Comparison of ENCODE assay signal across 11 mouse cellular contexts in genomic region chr7:44724316-44724715, GRCm38 (mm10). TPM values are rescaled to one million over a fixed set of nuclear protein-coding genes. Genes with fewer than 3 reads are reported as not detected.
A peak's percentile ranks its signal among the peaks of the same experiment; 100 is the strongest.
DNase-seq lines count a peak whose midpoint lies in the region; ATAC-seq and TF ChIP-seq lines count a peak whose summit lies in the region.
"Had no signal": no experiment of that assay in that cellular context is flagged by ENCODE, and none has a peak within 500 bp of the region (broad histone marks: within the 10 kb centered on the region; RNA-seq: fewer than 3 reads in every experiment).

No protein-coding gene starts in this region.

- peak; percentile 53 for TF ChIP-seq CTCF in liver, embryonic 14.5 days (IDR thresholded peaks at IDR 0.05; ENCODE audit: low read depth)
- peak; percentile 54; the same call in 1 of the 2 replicates for TF ChIP-seq CTCF in brain, embryonic 14.5 days (IDR thresholded peaks at IDR 0.05; ENCODE audit: borderline replicate concordance, extremely low read depth, insufficient read depth, insufficient read length)

- TF ChIP-seq EP300 in liver, embryonic 14.5 days (IDR thresholded peaks at IDR 0.05; ENCODE audit: low read depth), result no peak

- H3K27ac ChIP-seq in embryonic facial prominence, embryonic 11.5 days (replicated peaks; ENCODE audit: low read depth, low read length), result no peak overlapping the region
- no peak overlapping the region for H3K27ac ChIP-seq in embryonic facial prominence, embryonic 10.5 days (replicated peaks)
- H3K27ac ChIP-seq in liver, embryonic 14.5 days, result no peak overlapping the region
- no peak overlapping the region for H3K27ac ChIP-seq in liver, embryonic 12.5 days
- H3K27ac ChIP-seq: heart, embryonic 15.5 days had no signal

- intact Hi-C loops in left cerebral cortex, postnatal 36 days (cut with DNase I), result loop anchor here (2.0 to 10.0 kb wide), 3 partner anchors 52 to 230 kb away; partner anchors contain the start of gene Myh14

- 24% methylated on average over 7 of the region's 7 CpGs for WGBS in embryonic facial prominence, embryonic 11.5 days
- WGBS in embryonic facial prominence, embryonic 10.5 days, result 18% methylated on average over 7 of the region's 7 CpGs
- WGBS in liver, embryonic 14.5 days (ENCODE audit: insufficient replicate concordance), result 20% methylated on average over 7 of the region's 7 CpGs
- 18% methylated on average over 7 of the region's 7 CpGs for WGBS in liver, embryonic 12.5 days (ENCODE audit: insufficient replicate concordance)

- no peaks in the 10 kb centered on the region for H3K9me3 ChIP-seq in embryonic facial prominence, embryonic 11.5 days (replicated peaks; ENCODE audit: control insufficient read depth, low read length)
- no peaks in the 10 kb centered on the region for H3K9me3 ChIP-seq in embryonic facial prominence, embryonic 10.5 days
- no peaks in the 10 kb centered on the region for H3K9me3 ChIP-seq in liver, embryonic 14.5 days (ENCODE audit: control insufficient read depth, low read length)
- H3K9me3 ChIP-seq in liver, embryonic 12.5 days (replicated peaks), result no peaks in the 10 kb centered on the region
- H3K9me3 ChIP-seq: heart, embryonic 15.5 days had no signal

- no peaks in the 10 kb centered on the region for H3K36me3 ChIP-seq in embryonic facial prominence, embryonic 11.5 days (replicated peaks; ENCODE audit: control insufficient read depth, insufficient read depth, low read depth, low read length)
- no peaks in the 10 kb centered on the region for H3K36me3 ChIP-seq in embryonic facial prominence, embryonic 10.5 days (replicated peaks)
- no peaks in the 10 kb centered on the region for H3K36me3 ChIP-seq in liver, embryonic 14.5 days (replicated peaks; ENCODE audit: control insufficient read depth, insufficient read depth, low read depth)
- H3K36me3 ChIP-seq in liver, embryonic 12.5 days, result no peaks in the 10 kb centered on the region
- H3K36me3 ChIP-seq: heart, embryonic 15.5 days had no signal

- H3K27me3 ChIP-seq in embryonic facial prominence, embryonic 11.5 days (ENCODE audit: control insufficient read depth, insufficient read depth, low read length), result no peaks in the 10 kb centered on the region
- H3K27me3 ChIP-seq in embryonic facial prominence, embryonic 10.5 days (replicated peaks; ENCODE audit: low read depth, poor library complexity, severe bottlenecking), result no peaks in the 10 kb centered on the region
- no peaks in the 10 kb centered on the region for H3K27me3 ChIP-seq in liver, embryonic 14.5 days (ENCODE audit: control insufficient read depth, insufficient read depth, low read length)
- peaks cover 9% of the 10 kb centered on the region; the same call in 1 of the 2 replicates for H3K27me3 ChIP-seq in liver, embryonic 12.5 days (replicated peaks)

- TF ChIP-seq POLR2A in brain, embryonic 14.5 days (IDR thresholded peaks at IDR 0.05; ENCODE audit: borderline replicate concordance, extremely low read depth, insufficient read depth, insufficient read length, poor library complexity, severe bottlenecking), result no peak

- no peak overlapping the region for H3K4me3 ChIP-seq in embryonic facial prominence, embryonic 11.5 days (ENCODE audit: low read depth, low read length)
- H3K4me3 ChIP-seq in embryonic facial prominence, embryonic 10.5 days, result no peak overlapping the region
- no peak overlapping the region for H3K4me3 ChIP-seq in liver, embryonic 14.5 days (ENCODE audit: insufficient read depth in 1 of 2, low read depth in 2 of 2, low read length in 2 of 2)
- no peak overlapping the region for H3K4me3 ChIP-seq in liver, embryonic 12.5 days
- H3K4me3 ChIP-seq: heart, embryonic 15.5 days had no signal

- H3K4me1 ChIP-seq in embryonic facial prominence, embryonic 11.5 days (ENCODE audit: control insufficient read depth, insufficient read depth, low read length), result no peaks in the 10 kb centered on the region
- H3K4me1 ChIP-seq in embryonic facial prominence, embryonic 10.5 days, result no peaks in the 10 kb centered on the region
- H3K4me1 ChIP-seq in liver, embryonic 14.5 days (replicated peaks; ENCODE audit: control insufficient read depth in 2 of 2, insufficient read depth in 2 of 2, low read length in 1 of 2), result no peaks in the 10 kb centered on the region
- no peaks in the 10 kb centered on the region for H3K4me1 ChIP-seq in liver, embryonic 12.5 days
- H3K4me1 ChIP-seq: heart, embryonic 15.5 days had no signal

- ATAC-seq in embryonic facial prominence, embryonic 11.5 days (replicated peaks; ENCODE audit: insufficient number of reproducible peaks, low FRiP score, low TSS enrichment, low read depth), result no peak
- no peak for ATAC-seq in liver, embryonic 14.5 days (ENCODE audit: insufficient read depth)
- no peak for ATAC-seq in liver, embryonic 12.5 days
- ATAC-seq in activated CD4-positive, CD25-positive, alpha-beta regulatory T cell, adult 4 months, result no peak

- DNase-seq in embryonic facial prominence, embryonic 11.5 days (ENCODE audit: low spot score), result peak; percentile 33
- no peak for DNase-seq in embryonic facial prominence, embryonic 10.5 days (ENCODE audit: low spot score)
- DNase-seq in liver, embryonic 14.5 days (ENCODE audit: low read depth in 3 of 3, low spot score in 3 of 3), result no peak
- DNase-seq in A20 (ENCODE audit: low read depth, low spot score), result peak; percentile 37
- peak; percentile 47 for DNase-seq in brain, embryonic 14.5 days (ENCODE audit: low read depth)
- DNase-seq in left cerebral cortex, postnatal 36 days (ENCODE audit: low spot score in 2 of 2), result no peak

- no peak overlapping the region for H3K9ac ChIP-seq in embryonic facial prominence, embryonic 11.5 days (replicated peaks; ENCODE audit: low read length)
- H3K9ac ChIP-seq in liver, embryonic 14.5 days (replicated peaks), result no peak overlapping the region
- no peak overlapping the region for H3K9ac ChIP-seq in liver, embryonic 12.5 days
- H3K9ac ChIP-seq: heart, embryonic 15.5 days had no signal

- no peak overlapping the region for H3K4me2 ChIP-seq in embryonic facial prominence, embryonic 11.5 days (ENCODE audit: low read depth, low read length)
- H3K4me2 ChIP-seq in liver, embryonic 14.5 days (ENCODE audit: low read depth), result no peak overlapping the region
- H3K4me2 ChIP-seq in liver, embryonic 12.5 days, result no peak overlapping the region
- H3K4me2 ChIP-seq: heart, embryonic 15.5 days had no signal

RNA-seq across cellular contexts. Expression of gene Izumo2, which starts 15.8 kb away (rescaled TPM):
- polyA plus RNA-seq in embryonic facial prominence, embryonic 11.5 days (2014; fragmentation: Nextera tagmentation; extraction: Ambion mirVana), result not detected in 2 replicates
- not detected in 2 replicates for polyA plus RNA-seq in embryonic facial prominence, embryonic 10.5 days (2016; fragmentation: Nextera tagmentation; extraction: Ambion mirVana)
- polyA plus RNA-seq in liver, embryonic 14.5 days (2012; rRNA removed), result not detected in 2 replicates
- polyA plus RNA-seq in liver, embryonic 14.5 days (2014; fragmentation: Nextera tagmentation; extraction: Ambion mirVana), result not detected in 2 replicates
- not detected in 2 replicates for polyA plus RNA-seq in liver, embryonic 12.5 days (2016; fragmentation: Nextera tagmentation; extraction: Ambion mirVana)
- not detected in 2 replicates for polyA plus RNA-seq in brain, embryonic 14.5 days (2012; rRNA removed)
- not detected for polyA plus RNA-seq in activated CD4-positive, CD25-positive, alpha-beta regulatory T cell, adult 4 months (2017; shearing (Covaris generic))
- total RNA-seq in left cerebral cortex, postnatal 36 days (2021), result not detected
- total RNA-seq: layer of hippocampus, postnatal 25 days; monocyte, adult 5-6 weeks had no signal
- polyA plus RNA-seq: heart, embryonic 15.5 days had no signal

RNA-seq across cellular contexts. Expression of gene Vrk3, which starts 23.9 kb away (rescaled TPM):
- 32.3 and 38.0 TPM in 2 replicates for polyA plus RNA-seq in embryonic facial prominence, embryonic 11.5 days (2014; fragmentation: Nextera tagmentation; extraction: Ambion mirVana)
- polyA plus RNA-seq in embryonic facial prominence, embryonic 10.5 days (2016; fragmentation: Nextera tagmentation; extraction: Ambion mirVana), result 37.5 and 39.3 TPM in 2 replicates
- polyA plus RNA-seq in liver, embryonic 14.5 days (2012; rRNA removed), result 22.2 and 23.7 TPM in 2 replicates
- 20.4 and 22.2 TPM in 2 replicates for polyA plus RNA-seq in liver, embryonic 14.5 days (2014; fragmentation: Nextera tagmentation; extraction: Ambion mirVana)
- 31.0 and 31.7 TPM in 2 replicates for polyA plus RNA-seq in liver, embryonic 12.5 days (2016; fragmentation: Nextera tagmentation; extraction: Ambion mirVana)
- polyA plus RNA-seq in brain, embryonic 14.5 days (2012; rRNA removed), result 31.1 and 45.0 TPM in 2 replicates
- 10 to 100 TPM; 60.2 to 68.7 TPM for polyA plus RNA-seq in activated CD4-positive, CD25-positive, alpha-beta regulatory T cell, adult 4 months (2017; shearing (Covaris generic))
- total RNA-seq in left cerebral cortex, postnatal 36 days (2021), result 10 to 100 TPM; 28.1 to 29.4 TPM

RNA-seq across cellular contexts. Expression of gene Zfp473, which starts 26.5 kb away (rescaled TPM):
- 3.3 and 3.6 TPM in 2 replicates for polyA plus RNA-seq in embryonic facial prominence, embryonic 11.5 days (2014; fragmentation: Nextera tagmentation; extraction: Ambion mirVana)
- 3.6 and 4.2 TPM in 2 replicates for polyA plus RNA-seq in embryonic facial prominence, embryonic 10.5 days (2016; fragmentation: Nextera tagmentation; extraction: Ambion mirVana)
- 0.79 and 0.96 TPM in 2 replicates for polyA plus RNA-seq in liver, embryonic 14.5 days (2012; rRNA removed)
- polyA plus RNA-seq in liver, embryonic 14.5 days (2014; fragmentation: Nextera tagmentation; extraction: Ambion mirVana), result 0.81 and 1.1 TPM in 2 replicates
- polyA plus RNA-seq in liver, embryonic 12.5 days (2016; fragmentation: Nextera tagmentation; extraction: Ambion mirVana), result 1.7 and 1.9 TPM in 2 replicates
- polyA plus RNA-seq in brain, embryonic 14.5 days (2012; rRNA removed), result 1.0 and 1.1 TPM in 2 replicates
- under 1 TPM; 0.33 to 0.60 TPM for polyA plus RNA-seq in activated CD4-positive, CD25-positive, alpha-beta regulatory T cell, adult 4 months (2017; shearing (Covaris generic))
- total RNA-seq in left cerebral cortex, postnatal 36 days (2021), result under 1 TPM; 0.32 to 0.36 TPM

RNA-seq across cellular contexts. Expression of gene Myh14, which starts 53.7 kb away (rescaled TPM):
- polyA plus RNA-seq in embryonic facial prominence, embryonic 11.5 days (2014; fragmentation: Nextera tagmentation; extraction: Ambion mirVana), result 2.1 and 4.5 TPM in 2 replicates
- 2.7 and 4.3 TPM in 2 replicates for polyA plus RNA-seq in embryonic facial prominence, embryonic 10.5 days (2016; fragmentation: Nextera tagmentation; extraction: Ambion mirVana)
- polyA plus RNA-seq in liver, embryonic 14.5 days (2012; rRNA removed), result 0.15 and 0.75 TPM in 2 replicates
- polyA plus RNA-seq in liver, embryonic 14.5 days (2014; fragmentation: Nextera tagmentation; extraction: Ambion mirVana), result 0.09 and 0.23 TPM in 2 replicates
- 0.13 and 0.35 TPM in 2 replicates for polyA plus RNA-seq in liver, embryonic 12.5 days (2016; fragmentation: Nextera tagmentation; extraction: Ambion mirVana)
- 0.72 and 1.8 TPM in 2 replicates for polyA plus RNA-seq in brain, embryonic 14.5 days (2012; rRNA removed)
- under 1 TPM in 1 of 2 experiments, not detected in 1; 0.38 TPM for polyA plus RNA-seq in activated CD4-positive, CD25-positive, alpha-beta regulatory T cell, adult 4 months (2017; shearing (Covaris generic))
- total RNA-seq in left cerebral cortex, postnatal 36 days (2021), result 10 to 100 TPM; 17.7 to 20.6 TPM
- total RNA-seq: monocyte, adult 5-6 weeks had no signal

Comparison
In these comparisons a context has a peak if more than half of its experiments do, and no peak if none do; other contexts are left out.
1. DNase-seq: peak in embryonic facial prominence, embryonic 11.5 days (single experiment), A20 (single experiment) and brain, embryonic 14.5 days (single experiment); none in embryonic facial prominence, embryonic 10.5 days (single experiment), liver, embryonic 14.5 days (0 of 3) and left cerebral cortex, postnatal 36 days (0 of 2).